Mouse (Mus musculus): ENCODE measurements at regions not wholly inside any gene's neighbourhood (a gene's known extent, or its start where the extent isn't known, plus 50 kb on each side); places are given as distances from the start of the nearest gene placed in this dataset.
"Not testable (repeated sequence)": the region's sequence is repeated elsewhere in the genome, so short reads cannot be mapped to it uniquely, and the experiment has no call there.

GRCm38 (mm10) chr7:75360874-75361273, 51.8 kb upstream of the Sv2b start:
- DNase-seq (ENCODE audit: low spot score), result no peak

GRCm38 (mm10) chr7:75362541-75362940, 53.5 kb upstream of the Sv2b start:
- peak; percentile 88 for DNase-seq (ENCODE audit: low spot score)

- no peak for DNase-seq (ENCODE audit: low spot score)
Observed at GRCm38 (mm10) chr7:75365480-75365879, 56.4 kb upstream of the Sv2b start.

GRCm38 (mm10) chr7:75366285-75366882, 57.3 kb upstream of the Sv2b start:
- DNase-seq (ENCODE audit: low spot score), result peak; percentile 80

GRCm38 (mm10) chr7:75368315-75368714, 59.3 kb upstream of the Sv2b start:
- no peak for DNase-seq (ENCODE audit: low spot score)

- no peak for DNase-seq (ENCODE audit: low spot score)
Observed at GRCm38 (mm10) chr7:75369366-75369765, 60.3 kb upstream of the Sv2b start.

- peak; percentile 79 for DNase-seq (ENCODE audit: low spot score)
Observed at GRCm38 (mm10) chr7:75370595-75371519, 61.8 kb upstream of the Sv2b start.

- peak; percentile 17 for DNase-seq (ENCODE audit: low spot score)
Observed at GRCm38 (mm10) chr7:75371520-75371876, 62.4 kb upstream of the Sv2b start.

GRCm38 (mm10) chr7:75371991-75372390, 62.9 kb upstream of the Sv2b start:
- peak; percentile 89 for DNase-seq (ENCODE audit: low spot score)

GRCm38 (mm10) chr7:75372892-75373444, 63.9 kb upstream of the Sv2b start:
- peak; percentile 35 for DNase-seq (ENCODE audit: low spot score)

- DNase-seq (ENCODE audit: low spot score), result peak; percentile 10
Observed at GRCm38 (mm10) chr7:75374506-75374905, 65.4 kb upstream of the Sv2b start.

- DNase-seq (ENCODE audit: low spot score), result no peak
Observed at GRCm38 (mm10) chr7:75379595-75379994, 70.5 kb upstream of the Sv2b start.

GRCm38 (mm10) chr7:75384506-75384911, 70.8 kb upstream of the Akap13 start:
- peak; percentile 62 for DNase-seq (ENCODE audit: low spot score)

- no peak for DNase-seq (ENCODE audit: low spot score)
Observed at GRCm38 (mm10) chr7:75387033-75387432, 68.3 kb upstream of the Akap13 start.

GRCm38 (mm10) chr7:75387821-75388431, 67.4 kb upstream of the Akap13 start:
- no peak for DNase-seq (ENCODE audit: low spot score)

- DNase-seq (ENCODE audit: low spot score), result no peak
Observed at GRCm38 (mm10) chr7:75390162-75390561, 65.2 kb upstream of the Akap13 start.

- DNase-seq (ENCODE audit: low spot score), result no peak
Observed at GRCm38 (mm10) chr7:75392783-75393182, 62.6 kb upstream of the Akap13 start.

GRCm38 (mm10) chr7:75393466-75393865, 61.9 kb upstream of the Akap13 start:
- no peak for DNase-seq (ENCODE audit: low spot score)

GRCm38 (mm10) chr7:75394866-75395580, 60.3 kb upstream of the Akap13 start:
- DNase-seq (ENCODE audit: low spot score), result no peak

- DNase-seq (ENCODE audit: low spot score), result no peak
Observed at GRCm38 (mm10) chr7:75397559-75397958, 57.8 kb upstream of the Akap13 start.

GRCm38 (mm10) chr7:75398480-75398879, 56.9 kb upstream of the Akap13 start:
- not testable (repeated sequence) for DNase-seq (ENCODE audit: low spot score)
